Mouse (Mus musculus) brain, adult 2 months (tissue): ENCODE measurements at regions not wholly inside any gene's neighbourhood (a gene's known extent, or its start where the extent isn't known, plus 50 kb on each side); places are given as distances from the start of the nearest gene placed in this dataset.
A peak's percentile ranks its signal among the peaks of the same experiment; 100 is the strongest.
"Not testable (repeated sequence)": the region's sequence is repeated elsewhere in the genome, so short reads cannot be mapped to it uniquely, and the experiment has no call there.

ENCODE experiments used
- DNase-seq: peaks from one replicate; pipeline ENCODE4 v3.0.0; 2011; ENCODE audit warnings: low read depth, low spot score

DNA sequence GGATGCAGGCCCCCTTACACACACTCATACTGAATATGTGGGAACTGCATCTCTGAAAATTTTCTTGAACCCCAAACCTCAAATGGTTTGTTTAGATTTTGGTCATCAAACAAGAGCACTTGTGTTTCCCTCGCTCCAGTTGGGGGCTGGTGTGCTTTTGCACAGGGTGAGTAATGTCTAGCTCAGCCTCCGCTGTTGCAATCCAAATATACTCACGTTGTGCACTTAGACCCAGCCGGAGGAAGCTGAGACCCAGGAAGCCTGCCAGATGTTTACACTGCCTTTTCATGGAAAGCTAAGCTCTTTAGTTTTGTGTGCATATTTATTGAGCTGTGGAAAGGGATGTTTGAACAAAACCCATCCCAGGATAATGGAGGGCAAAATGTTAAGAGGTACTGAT, 148.9 kb upstream of the Gm12728 start:
- DNase-seq, result peak; percentile 47

DNA sequence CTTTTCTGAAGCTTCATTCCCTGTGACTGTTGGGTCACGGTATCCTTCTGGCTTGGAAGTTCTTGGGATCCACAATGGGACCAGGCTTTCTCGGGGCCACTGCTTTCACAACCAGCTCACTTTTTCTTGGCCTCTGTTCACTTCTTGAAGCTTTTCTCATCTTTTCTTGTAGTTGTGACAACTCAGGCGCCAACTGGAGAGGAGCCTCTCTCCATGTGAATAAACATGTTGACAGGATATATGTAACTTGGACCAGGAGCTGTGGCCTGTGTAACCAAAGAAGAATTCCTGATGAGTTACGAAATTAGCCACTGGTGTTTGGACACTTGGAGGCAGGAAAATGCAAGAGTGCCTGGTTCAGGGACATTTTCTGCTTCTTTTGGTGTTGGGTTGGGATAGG, 148.1 kb upstream of the Gm12728 start:
- no peak for DNase-seq

DNA sequence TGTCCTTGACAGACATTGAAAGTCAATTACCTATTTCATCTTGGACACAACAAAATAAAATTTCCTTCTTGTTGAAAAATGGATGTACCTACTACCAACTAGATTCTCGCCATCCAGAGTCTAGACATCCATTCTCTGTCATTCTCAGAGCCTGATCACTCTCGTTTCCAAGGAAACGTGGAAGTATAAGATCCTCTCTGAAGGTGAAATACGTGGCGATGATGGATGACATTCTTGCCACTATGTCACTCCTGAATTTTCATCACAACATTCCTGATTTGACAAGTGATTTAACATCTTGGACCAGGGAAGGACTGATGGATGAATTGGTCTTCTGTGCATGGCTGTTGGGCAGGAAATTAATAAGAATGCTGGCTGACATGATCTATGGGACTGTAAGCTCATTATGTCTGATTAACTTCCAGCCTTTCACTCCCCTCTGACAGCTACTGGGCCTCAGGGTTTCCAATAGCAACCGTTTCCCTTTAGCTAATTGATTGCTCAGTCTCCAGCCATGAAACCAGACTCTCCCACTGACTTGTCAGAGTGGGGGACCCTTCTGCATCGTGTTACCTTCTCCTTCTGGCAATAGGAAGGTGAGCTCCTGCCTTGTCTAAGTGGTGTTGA, 140.7 kb upstream of the Gm12728 start:
- DNase-seq, result no peak

DNA sequence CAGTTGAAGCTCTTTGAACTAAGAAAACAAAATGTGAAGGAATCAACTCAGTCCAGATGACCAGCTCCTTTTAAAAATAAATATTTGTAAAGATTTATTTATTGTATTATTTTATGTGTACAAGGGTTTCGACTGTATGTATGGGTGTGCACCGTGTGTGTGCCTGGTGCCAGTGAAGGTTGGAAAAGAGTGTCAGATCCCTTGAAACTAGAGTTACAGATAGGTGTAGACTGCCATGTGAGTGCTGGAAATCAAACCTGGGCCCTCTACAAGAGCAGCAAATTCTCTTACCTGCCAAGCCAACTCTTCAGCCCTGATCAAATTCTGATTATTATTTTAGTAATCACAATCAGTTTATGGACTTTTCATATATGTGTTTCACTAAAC, 140.2 kb upstream of the Gm12728 start:
- DNase-seq, result no peak

DNA sequence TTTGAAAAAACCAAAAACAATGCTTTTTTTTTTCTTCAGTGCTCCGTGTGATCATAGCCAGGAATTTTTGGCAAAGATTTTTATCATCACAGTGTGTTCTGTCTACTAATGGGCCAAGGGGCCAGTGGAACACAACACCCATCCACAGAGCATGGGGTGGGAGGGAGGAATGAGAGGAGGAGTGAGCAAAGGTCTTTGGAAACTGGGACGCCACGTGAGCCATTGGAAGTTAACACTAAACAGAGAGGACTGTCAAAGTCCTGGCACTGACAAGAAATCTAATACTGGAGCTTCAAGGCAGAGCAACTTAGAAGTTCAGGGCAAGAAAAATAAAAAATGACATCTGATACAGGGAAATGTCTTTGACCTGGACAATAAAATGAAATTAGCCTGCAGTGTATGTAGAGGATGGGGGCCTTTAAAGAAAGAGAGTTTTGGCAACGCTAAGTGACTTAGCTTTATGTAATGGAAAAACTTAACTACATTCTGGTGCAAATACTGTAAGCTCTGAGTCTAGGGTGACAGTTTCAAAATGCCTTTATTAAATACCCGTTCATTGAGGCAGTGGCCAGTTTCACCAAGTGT, 133.5 kb upstream of the Gm12728 start:
- DNase-seq, result no peak

DNA sequence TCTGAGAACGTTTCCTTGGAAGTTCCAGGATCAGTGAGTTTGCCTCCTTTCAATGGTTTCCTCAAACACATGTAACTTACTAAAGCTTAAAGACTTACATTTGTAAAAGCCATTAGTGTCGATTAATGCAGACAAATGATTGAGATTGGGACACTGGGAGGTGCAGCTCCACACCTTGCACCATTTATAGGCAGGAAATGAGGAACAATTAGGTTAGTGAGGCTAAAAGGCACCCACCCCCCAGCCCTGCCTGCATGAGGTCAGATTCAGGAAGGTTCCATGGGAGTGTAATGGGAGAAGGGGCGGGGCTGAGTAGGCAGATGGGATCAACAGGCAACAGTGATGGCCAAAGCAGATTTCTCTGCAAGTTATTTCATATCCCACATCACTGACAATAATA, 131.1 kb upstream of the Gm12728 start:
- no peak for DNase-seq

DNA sequence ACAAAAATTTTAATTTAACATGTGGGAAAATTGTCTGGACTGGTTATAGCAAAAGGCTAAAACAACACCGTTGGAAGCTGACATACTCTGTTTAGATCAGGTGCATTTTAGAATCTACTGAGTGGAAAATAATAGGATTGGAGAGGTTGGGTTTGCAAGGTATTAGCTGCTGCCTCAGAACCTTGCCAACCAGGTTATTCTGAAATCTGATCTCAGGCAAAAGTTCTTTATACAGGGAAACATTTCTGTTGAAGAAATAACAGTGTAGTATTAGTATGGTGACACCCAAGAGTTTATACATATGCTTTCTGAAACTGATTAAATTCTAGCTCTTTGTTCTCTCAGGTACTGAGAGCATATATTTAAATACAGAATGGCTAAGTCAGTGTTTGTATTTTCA, 113.0 kb upstream of the Gm12728 start:
- DNase-seq, result no peak

DNA sequence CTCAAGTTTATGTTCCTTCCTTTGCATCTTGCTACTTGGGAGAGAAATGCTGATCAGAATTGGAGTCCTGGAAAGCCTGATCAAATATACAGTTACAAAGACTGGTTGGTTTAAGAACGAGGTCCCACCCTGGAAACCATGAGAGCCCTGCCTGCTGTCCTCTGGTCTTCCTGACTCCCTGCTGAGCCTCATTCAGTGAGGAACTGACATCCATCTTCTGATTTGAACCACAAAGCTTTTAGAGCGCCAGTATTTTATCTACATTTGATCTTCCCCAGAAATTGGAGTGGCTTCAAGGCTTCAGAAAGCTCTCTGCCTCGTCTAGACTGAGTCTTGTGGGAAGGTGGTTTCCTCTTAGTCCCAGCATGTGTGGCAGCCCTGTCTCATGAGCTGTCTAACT, 99.0 kb upstream of the Gm12728 start:
- no peak for DNase-seq

DNA sequence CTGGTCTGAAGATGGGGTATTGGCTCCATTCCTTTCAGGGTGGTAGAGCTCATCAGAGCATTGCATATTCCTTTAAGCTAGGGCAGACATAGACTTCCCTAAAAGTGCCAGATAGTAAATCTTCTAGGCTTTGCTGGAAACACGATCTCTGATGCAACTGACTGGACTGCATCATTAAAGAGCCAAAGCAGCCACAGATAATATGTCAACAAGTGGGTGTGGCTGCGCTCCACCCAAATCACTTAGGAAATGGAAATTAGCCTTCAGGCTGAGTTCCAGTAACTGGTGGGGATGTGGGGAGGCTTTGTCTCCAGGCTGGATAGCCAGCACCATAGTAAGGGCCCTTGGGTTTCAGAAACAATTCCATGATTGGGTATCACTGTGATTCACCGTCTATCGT, 97.3 kb upstream of the Gm12728 start:
- DNase-seq, result no peak

DNA sequence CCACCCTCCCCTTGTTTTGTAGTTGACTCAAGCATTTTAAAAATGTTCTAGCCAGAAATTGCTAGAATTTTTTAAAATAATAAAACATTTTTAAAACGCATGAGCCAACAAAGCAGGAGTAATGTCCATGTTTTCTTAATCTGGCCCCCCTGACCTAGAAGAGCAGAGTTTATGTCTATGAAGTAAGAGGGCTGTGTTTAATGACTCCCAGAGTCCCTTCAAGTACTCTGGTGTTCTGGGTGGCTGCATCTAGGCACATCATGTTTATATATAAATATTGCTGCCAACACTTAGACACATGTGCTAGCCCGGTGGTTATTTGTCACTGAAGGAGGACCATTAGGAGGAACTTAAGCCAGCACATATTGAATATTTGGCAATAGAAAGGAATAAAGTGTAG, 93.8 kb upstream of the Gm12728 start:
- no peak for DNase-seq

DNA sequence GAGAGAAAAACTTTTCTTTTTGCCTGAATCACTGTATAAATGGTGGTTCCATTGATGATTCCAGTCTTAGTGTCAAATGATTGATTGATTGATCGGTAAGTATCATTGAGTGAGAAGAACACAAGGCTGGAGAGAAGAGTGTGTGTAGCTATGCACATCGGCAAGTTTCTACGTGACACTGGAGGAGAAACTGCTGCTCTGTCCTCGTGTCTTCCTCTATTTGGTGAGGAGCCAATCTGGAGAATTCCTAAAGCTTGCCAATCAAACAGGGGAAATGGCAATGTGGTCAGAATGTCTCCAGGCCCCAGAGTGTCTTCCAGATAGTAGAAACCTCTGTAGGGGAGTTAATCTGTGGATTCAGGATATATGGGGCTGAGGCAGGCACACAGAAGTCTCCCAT, 92.5 kb upstream of the Gm12728 start:
- no peak for DNase-seq

DNA sequence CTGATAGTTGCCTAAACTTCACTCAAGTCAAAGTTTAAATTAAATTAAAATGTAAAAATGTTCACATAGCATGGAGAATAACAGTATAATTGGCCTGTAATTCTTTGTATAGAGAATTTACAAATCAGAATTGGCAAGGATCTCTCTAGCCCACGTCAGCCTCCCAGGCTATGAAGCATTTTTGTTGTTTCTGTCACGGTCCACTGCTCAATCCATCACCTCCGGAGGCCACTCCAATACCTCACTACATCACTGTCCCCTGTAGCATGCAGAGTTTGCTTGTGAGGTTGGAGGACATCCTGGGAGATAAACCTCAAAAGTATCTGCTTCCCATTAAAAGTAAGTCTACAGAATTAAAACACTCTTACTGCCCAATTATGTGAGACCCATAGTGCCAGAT, 87.6 kb upstream of the Gm12728 start:
- no peak for DNase-seq

DNA sequence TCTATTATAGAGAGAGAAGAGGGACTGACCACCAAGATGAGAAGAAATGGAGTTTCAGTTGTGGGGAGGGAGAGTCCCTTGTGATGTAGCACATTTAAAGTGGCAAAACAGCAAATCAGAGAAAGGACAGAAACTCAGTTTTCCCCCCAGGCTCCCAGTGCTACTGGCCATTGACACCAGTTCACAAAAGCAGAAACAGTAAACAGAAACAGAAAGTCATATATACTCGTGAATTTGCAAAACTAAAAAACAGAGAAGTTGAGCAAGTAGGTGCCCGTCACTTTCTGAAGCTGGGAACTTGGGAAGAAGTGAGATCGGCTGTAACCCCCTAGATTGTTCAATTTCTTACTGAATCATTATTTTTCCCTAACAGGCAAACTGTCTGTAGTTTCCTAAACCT, 86.3 kb upstream of the Gm12728 start:
- no peak for DNase-seq

DNA sequence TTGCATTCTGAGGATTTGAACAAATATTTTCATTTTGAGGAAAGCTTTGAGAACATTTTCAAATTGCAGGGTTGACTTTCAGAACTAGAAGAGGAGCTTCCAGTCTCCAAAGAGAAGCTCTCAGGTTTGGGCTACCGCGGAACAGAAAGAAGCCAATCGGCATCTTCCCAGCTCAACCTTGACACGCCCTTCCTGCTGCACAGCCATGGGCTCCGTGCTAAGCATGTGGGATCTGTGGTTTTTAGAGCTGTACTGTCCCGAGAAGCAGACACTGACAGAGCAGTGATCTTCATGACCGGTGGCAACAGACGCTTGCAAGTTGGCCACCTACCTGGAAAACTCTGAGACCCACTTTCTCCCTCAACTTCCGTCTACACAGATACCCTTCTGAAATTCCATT, 85.4 kb upstream of the Gm12728 start:
- DNase-seq, result no peak

DNA sequence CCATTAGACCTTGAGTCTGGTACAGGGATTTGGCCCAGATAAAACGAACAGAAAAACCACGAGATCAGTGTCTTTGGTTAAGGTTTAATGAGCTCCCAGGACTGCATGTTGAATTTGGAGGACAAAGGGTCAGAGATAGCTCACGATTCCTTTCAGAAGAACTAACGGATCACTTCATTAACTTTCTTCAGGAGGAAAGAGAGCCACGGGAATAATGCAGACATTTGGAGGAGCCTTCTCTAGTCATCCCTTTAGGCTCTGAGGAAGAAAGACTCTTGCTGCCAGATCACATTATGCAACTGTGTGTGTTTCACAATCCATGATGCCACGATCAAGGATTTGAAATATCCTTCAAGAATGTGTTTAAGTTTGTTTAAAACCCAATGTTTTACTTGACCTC, 83.7 kb upstream of the Gm12728 start:
- DNase-seq, result no peak

DNA sequence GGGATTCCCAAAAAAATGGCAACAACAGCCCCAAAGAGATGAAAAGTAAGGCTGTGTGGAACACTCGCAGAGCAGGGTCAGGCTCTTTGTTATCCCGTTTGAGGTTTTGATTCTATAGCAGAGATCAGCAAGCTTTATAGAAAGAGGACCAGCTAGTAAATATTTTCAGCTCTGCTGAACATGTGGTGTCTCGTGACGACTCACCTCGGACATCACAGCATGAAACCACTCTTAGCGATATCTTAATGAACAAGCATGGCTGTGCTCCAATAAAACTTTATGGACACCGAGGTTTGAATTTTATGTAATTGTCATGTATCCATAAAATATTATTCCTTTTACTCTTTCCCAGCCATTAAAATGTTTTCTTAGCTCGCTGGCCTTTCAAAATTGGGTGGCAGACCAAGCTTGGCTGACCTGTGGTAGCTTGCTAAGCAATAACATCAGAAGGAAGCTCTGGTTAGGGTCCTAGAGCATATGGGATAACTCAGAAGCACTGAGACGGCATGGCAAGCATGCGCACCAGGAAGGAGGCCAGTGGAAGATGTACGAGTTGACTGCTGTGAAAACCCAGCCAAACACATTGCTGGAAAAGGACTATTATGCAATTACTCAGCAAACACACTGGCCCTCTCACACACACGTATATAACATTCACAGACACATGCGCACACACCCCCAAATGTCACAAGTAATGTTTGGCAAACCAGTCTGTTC, 81.4 kb upstream of the Gm12728 start:
- no peak for DNase-seq

DNA sequence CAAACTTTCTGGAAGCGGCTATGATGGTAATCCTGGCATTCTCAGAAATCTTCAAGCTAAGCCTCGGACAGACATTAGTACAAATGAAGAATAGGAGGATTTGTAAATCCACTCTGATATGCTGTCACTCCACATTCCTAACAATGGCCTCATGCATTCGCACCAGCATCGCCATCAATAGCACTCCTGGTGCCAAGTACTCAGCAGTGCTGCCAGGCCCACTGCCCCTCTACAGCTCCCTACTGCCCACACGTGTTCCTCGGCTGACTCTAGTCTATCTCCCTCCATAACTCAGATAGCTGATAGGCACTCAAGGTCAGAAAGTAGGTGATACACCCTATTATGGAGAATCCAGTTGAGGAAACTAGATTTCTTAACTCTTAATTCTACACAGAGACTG, 75.7 kb upstream of the Gm12728 start:
- peak; percentile 82 for DNase-seq

DNA sequence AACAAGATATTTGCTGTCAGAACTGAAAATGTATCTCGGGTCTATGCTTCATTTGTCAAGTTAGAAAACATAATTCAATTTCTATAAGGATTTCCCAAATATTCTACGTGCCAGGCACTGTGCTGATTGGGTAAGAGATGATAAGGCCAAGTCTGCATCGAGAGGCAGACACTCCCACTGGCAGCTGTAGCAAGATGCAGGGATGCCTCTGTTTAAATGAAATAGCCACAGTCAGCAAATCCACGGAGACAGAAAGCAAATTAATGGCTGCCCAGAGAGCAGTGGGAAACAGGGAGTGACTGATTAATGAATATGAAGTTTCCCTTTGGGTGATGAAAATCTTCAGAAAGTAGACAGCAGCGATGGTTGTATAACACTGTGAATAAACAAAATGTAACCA, 71.6 kb upstream of the Gm12728 start:
- peak; percentile 2 for DNase-seq

DNA sequence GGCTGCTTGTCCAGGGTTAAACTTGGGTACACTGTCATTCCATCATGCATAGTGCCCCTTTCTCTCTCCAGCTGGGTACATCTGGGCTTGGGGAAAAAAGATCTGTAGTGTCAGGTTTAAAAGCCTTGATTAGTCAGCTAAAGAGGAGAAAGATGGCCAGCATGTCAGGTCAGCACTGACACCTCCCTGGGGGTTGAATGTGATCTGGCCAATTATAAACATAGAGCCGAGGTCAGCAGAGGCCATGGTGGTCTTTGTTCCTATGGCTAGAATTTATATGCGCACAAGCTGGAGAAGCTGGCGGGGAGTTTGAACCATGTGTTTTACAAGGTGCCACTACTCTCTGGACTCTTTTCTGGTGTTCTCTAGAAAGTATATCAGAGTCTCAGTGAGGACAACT, 61.0 kb upstream of the Gm12728 start:
- DNase-seq, result no peak

DNA sequence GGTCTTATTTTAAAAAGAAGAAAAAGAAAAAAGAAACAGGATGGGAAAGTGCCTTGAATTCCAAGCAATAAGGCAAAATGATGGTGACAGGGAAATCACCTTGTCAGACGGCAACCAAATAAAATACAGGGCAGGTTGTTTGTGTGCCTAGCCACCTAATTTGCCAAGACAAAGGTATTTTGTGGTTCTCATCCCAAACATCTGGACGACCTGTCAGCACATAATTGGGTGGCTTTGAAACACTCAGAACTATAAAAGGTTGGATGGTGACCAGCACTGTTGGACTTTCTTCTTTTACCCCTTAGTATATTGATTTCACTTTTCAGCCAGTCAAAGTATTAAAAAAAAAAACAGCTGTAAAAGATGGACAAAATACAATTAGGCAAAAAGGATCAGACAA, 58.8 kb upstream of the Gm12728 start:
- no peak for DNase-seq

DNA sequence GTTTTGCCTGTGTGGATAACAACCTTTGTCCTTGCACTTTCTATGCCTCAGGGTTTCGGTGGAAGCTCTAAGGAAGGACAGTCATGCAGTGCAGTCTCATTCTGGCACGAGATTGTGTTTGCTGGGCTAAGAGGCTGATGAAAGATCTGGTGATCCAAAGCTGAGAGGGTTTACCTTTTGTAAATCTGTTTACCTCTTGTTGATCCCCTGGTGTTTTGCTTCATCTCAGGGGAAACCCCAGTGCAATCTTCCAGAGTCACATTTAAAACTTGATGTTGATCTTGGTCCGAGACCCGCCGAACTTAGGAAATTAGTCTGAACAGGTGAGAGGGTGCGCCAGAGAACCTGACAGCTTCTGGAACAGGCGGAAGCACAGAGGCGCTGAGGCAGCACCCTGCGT, 54.6 kb upstream of the Gm12728 start:
- DNase-seq, result not testable (repeated sequence)
